Mouse (Mus musculus): ENCODE measurements around the gene Rplp2.
A peak's percentile ranks its signal among the peaks of the same experiment; 100 is the strongest.
"Not testable (repeated sequence)": the region's sequence is repeated elsewhere in the genome, so short reads cannot be mapped to it uniquely, and the experiment has no call there.

The Rplp2 gene

DNA sequence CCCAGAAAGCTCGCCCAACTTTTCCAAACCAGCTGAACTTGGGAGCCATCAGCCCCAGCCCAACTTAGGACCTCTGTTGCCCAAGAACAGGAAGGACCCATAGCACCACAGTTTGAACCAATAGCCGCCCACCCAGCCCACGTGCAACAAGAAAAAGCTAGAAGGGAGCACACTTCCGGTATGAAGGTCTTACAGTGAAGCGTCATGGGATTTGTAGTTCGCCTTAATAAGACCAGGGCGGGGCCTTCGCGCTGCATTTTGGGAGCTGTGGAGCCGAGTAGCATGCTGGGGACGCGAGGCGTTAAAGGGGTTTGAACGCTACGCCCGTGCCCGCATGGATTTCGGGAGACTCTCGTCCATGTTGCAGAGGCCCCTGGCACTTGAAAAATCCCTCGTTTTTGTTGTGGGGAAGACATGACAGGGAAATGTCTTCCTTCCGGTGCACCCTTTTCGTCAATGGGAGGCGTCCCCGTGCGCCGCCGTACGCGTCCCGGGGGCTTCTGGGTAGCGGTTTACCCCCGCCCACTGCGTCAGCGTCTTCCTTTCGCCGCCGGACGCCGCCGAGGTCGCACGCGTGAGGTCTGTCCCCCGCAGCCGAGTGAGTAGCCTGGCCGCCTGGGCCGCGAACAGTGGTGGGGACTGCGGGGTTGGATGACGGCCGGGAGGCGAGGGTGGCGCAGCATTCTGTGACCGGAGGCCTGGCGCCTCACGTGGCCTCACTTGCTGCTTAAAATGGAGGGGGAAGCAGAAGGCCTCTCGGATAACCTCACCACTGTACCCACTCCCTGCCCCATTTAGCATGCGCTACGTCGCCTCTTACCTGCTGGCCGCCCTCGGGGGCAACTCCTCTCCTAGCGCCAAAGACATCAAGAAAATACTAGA lies at the start of gene Rplp2:
TSS of gene Rplp2 (plus strand) at position 261 of the 882 bp plus-strand sequence.
- peak; percentile 88 to 94 for DNase-seq (ENCODE audit: low spot score in 2 of 2)

DNA sequence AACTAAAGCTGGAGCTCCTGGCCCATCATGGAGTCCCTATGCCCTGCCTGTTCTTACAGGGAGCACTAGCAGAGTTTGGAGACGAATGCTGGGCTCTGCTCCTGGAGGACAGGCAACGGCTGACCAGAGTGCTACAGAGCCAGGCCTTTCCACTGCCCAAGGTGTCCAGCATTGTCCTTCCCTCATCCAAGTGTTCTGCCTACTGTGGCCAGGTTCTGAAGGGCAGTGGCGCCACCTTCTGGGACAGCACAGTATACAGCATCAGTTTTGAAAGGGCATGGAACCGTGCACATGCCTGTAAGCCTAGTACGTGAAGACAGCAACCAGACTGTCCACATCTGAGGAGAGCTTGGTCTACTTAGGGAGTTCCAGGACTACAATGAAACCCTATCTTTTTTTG lies 43.9 kb upstream of the Rplp2 start:
- peak in 1 of 2 experiments; percentile 32 for DNase-seq (ENCODE audit: low spot score in 2 of 2)

DNA sequence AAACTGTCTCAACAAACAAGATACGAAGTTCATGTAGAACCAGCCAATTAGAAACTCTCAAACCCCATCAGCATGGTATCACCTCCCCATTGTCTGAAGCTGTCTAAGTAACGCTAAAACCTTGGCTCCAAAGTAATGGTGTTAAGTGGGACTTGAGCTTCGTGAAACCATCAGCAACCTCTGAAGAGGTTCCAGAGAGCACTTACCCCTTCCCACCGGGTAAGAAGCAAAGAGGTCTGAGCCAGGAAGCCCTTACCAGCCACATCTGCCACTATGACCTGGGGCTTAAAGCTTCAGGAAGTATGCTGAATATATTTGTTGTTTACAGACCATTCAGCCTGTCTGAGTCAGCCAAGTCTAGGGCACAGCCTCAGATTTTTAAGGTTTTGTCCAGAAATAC lies 41.7 kb upstream of the Rplp2 start:
- no peak for DNase-seq (ENCODE audit: low spot score in 2 of 2)

DNA sequence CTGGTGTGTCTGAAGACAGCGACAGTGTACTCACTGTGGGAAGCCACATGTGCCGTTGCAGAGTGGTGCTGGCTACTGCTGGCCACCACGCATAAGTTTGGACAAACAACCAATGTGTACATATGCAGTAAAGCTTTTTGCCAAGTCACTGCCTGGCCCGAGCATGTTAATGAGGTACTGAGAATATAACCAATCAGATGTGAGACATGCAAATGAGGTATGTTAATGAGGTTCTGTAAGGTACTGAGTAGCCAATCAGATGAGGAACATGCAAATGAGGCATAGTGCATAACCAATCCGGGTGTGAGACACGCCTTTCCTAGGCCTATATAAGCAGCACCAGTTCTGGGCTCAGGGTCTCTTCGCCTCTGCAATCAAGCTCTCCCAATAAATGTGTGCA lies 39.5 kb upstream of the Rplp2 start:
- DNase-seq (ENCODE audit: low spot score in 2 of 2) = not testable (repeated sequence)

DNA sequence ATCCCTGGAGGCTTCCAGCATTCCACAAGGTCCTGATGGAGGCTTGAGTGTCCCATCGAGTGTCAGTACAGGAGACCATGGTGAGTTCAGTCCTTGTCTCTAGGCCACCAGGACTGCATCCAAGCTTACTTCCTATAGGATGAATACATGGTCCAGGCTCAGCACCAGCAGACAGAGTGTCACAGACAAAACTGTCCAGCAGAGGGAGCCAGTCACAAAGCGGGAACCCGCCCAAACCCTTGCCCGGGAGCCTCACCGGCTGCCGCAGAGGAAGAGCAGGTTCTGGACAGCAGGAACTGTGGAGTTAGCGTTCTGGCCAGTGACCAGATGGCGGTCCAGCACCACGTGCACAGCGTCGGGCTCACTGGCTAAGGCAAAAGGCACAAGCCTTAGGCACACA lies 38.3 kb upstream of the Rplp2 start:
- peak in 1 of 2 experiments; percentile 79 for DNase-seq (ENCODE audit: low spot score in 2 of 2)

DNA sequence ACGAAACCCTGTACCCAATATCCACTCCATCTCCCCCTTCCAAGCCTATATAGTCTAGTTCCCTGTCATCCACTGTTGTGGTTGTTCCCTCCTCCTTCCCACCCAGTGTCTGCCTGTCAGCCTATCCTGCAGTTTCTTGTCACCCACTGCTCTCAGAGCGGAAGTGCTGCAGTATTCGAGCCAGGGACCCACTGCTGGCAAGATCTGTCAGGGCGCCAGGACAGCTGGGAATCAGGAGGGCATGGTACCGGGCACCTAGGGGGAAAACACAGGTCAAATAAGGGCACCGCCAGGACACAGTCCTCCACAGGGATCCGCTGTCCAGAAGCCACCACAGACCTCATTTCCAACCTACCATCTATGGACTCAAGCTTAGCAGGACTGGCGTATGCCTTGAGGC lies 36.5 kb upstream of the Rplp2 start:
- DNase-seq (ENCODE audit: low spot score in 2 of 2) = no peak

DNA sequence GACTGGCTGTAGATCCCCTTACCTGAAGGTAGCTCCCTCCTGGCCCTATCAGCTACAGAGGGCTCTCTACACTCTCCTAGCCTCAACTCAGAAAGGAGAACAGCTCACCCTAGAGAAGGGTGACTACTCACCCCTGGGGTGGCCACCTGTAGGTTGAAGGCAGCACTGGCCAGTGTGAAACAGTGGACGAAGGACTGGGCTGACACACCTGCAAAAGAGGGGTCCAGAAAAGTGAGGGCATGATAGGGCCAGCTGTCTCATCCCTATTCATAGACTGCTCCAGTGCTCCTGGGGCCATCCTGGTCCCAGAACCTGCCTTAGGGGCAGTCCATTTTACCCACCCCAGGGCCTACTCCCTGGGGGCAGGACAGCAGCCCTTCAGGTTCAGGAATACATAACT lies 35.5 kb upstream of the Rplp2 start:
- no peak for DNase-seq (ENCODE audit: low spot score in 2 of 2)

DNA sequence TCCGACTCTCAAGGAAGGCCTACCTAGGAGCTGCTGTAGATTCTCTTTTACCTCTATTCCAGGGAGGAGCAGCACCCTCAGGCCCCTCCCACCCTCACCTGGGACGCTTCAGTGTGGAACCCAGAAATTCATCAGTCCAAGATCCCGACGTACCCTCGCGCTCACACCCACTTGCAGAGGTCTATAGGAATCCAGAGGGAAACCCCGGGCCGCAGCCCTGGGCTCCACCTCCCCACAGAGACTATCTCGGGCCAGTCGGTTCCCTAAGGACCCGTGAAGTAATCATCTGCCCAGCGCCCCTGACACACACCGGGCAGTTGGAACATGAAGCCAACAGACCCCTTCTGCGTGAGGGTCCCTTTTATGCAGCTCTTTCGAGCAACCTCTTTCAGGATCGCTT lies 33.8 kb upstream of the Rplp2 start:
- DNase-seq (ENCODE audit: low spot score in 2 of 2) = peak in 1 of 2 experiments; percentile 26

DNA sequence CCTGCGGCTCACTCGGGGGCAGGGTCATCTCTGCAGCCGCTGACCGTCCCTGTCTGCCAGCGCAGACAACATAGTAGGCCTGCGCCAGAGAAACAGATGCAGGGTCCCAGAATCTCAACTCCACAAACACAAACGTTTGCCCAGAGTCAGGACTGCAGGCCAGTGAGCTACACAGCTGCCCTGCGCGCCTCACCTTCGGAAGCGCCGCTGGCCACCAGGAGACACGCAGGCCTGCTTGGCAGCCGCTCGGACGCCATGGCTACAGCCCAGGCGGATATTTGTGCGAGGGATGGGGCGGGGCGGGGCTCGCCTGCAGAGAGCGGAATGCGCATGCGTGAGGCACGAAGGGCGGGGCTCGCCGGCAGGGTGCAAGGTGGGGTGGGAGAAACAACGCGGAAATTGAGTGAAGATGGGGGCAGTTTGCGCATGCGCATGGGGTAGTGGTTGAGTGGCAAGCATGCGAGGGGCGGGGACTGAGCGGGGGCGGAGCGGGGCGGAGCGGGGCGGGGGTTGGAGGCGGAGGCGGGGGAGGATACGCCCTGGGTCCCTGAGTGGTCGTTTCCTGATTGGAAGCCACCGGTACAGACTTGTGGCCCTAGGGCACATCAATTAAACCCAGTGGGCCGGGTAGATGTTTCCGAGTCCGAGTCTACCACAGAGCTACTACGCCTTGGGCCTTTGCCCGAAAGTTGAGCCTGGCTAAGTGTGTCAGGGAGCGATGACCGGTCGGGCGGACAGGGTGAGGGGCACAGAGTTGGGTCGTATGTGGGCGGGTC lies 33.2 kb upstream of the Rplp2 start, which contains the start of gene Gatd1:
TSS of gene Gatd1 (minus strand) at position 328 of the 776 bp plus-strand sequence.
- DNase-seq (ENCODE audit: low spot score in 2 of 2) = peak; percentile 96 to 99

DNA sequence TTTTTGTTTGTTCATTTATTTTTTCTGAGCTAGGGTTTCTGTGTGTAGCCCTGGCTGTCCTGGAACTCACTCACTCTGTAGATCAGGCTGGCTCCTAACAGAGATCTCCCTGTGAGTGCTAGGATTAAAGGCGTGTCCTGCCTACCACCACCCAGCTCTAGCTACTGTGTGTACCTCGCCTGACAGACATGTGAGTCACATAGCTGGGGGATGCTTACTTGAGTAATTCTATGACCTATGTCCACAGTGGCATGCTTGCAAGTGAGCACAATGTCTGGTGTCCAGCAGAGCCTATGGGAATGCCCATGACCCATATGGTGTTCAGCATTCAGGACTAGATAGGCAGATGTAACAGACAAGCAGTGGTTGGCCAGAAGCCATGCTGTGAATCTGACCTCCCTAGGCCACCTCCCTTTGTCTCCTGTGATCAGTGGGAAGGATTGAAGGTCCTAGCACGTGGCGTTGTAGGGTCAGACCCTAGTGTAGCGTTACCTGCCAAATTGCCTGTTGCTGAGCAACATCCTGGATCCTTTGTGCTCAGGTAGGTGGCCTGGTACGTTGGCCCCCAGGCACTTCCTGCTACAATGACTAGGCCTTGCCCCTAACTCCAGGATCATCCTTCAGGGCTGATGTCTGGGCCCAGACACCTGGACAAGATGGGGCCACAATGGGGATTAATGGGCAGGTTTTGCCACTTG lies 30.9 kb upstream of the Rplp2 start:
- no peak for DNase-seq (ENCODE audit: low spot score in 2 of 2)

DNA sequence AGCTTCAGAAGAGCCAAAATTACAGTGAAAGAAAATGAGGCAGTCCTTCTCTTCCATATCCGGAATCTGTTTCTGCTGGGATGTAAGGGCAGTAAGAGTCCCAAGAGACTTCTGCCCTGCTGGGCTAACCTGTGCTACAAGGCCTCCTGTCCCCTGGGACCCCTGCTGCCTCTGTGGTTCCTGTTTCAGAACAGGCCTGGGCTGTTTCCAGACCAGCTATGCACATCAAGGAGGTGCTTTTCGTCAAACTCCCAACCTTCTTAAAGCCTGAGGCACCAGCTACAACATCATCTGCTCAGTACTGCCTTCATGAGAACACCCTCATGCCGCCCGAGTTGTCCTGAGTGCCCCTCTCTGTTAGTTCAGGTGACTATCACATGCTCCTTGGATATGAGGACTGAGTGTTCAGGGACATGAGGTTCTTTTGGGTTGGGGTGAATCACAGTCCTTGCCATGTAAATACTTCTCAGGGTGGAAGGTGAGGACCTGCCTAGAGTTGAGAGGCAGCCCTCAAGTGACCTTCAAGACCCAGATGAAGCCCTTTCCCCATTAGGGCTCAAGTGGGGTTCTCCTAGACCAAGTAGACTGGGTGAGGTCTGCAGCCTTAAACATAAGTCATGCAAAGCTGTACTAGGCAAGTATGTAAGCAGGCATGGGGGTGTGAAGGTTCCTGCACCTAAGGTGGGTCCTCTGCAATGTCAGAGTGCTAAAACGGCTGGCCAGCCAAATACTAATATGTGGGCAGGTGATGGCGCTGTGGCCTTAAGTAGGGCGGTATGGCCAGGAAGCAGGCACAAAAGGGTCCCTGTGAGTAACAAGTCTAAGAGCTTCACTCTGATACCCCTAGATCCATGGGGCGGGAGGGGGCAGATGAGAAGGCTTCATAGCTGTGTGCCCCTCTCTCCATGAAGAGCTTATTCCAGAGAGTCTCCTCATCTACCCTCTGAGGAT lies 29.2 kb upstream of the Rplp2 start:
- DNase-seq (ENCODE audit: low spot score in 2 of 2) = no peak

DNA sequence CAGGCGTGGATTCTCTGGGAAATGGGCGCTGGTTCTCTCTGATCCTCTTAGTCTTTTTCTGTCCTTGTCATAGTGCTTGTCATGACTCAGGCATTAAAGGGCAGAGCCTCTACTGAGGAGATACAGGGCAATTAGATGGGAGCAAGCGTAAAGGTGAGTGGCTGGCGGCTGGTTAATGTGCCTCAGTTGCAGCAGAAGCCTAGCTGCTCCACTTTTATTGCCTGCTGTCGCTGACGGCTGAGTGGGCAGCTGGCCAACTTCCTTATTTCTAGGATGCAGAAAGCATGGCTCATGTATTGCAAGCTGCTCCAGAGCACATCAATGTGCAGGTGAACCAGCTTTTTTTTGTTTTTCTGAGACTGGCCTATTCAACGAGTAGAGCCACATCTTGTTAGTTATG lies 28.2 kb upstream of the Rplp2 start:
- peak in 1 of 2 experiments; percentile 24 for DNase-seq (ENCODE audit: low spot score in 2 of 2)

DNA sequence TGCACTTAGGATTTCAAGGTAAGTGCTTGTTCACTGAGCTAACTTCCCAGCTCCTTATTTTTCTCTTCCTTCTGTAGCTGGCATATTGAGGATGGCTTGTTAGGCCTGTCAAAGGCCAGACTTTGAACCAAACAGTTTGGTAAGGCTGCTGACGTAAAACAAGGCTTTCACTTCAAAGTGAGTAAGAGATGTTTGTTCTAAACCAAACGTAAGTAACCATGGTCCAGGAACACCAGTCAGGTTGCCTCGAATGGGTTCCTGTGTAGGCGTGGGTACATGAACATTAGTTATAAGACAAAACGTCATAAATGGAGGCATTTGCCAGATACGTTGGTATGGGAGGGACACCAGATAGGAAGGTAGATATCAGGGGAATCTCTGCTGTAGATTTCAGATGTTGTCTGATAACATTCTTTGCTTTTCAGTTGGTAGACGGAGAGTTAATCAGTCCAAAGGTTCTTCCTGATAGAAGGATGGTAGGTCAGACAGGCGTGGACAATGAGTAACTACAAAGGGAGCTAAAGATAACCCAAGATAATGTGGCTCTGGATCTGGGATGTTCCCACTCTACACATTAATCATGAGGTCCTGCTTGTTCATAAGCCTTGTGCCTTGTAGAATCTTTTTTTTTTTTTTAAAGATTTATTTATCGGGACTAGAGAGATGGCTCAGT lies 27.0 kb upstream of the Rplp2 start:
- DNase-seq (ENCODE audit: low spot score in 2 of 2) = no peak

DNA sequence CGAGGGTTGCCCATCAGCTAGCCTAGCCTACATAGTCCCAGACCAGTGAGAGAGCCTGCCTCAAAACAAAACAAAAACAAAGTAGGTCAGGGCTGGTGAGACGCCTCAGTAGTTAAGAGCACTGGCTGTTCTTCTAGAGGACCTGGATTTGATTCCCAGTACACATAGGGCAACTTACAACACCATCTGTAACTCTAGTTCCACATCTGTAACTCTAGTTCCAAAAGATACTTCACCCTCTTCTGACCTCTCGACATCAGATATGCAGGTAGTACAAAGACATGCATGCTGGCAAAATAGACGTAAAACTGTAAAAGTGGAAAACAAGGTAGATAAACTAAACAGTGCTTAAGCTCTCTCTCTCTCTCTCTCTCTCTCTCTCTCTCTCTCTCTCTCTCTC lies 23.4 kb upstream of the Rplp2 start:
- no peak for DNase-seq (ENCODE audit: low spot score in 2 of 2)

DNA sequence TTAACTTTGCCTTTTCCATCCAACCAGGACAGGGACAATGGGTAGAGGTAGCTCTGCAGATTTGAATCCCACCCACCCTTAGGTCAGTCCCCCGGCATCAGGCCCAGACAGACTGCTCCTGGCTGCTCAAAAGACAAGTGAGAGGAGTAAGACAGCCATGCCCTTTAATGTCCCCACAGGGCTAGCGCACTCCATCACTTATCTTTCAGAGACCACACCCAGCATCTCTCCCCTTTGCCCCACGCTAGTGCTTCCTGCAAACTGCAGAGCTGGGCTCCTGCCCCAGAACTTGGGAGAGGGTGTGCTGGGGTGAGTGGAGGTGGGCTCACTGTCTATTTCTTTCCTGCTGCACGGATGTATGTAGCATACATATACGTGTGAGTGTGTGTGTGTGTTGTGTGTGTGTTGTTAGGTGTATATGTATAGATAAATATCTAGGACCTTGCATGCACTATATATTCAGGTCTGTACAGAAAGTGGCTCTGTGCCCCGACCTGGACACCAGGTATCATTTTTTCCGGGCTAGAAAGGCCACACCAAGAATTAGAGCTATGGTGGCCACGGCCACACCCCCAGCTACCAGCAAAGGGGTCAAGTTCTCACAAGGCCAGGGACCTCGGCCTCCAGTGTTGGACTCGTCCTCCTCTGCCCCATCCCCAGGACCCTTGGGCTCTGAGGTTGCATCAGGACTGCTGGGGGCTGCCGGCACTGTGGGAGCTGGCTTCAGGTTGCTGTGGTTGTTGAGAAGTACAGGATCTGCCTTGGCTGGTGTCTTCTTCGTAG lies 20.0 kb upstream of the Rplp2 start:
- DNase-seq (ENCODE audit: low spot score in 2 of 2) = no peak

DNA sequence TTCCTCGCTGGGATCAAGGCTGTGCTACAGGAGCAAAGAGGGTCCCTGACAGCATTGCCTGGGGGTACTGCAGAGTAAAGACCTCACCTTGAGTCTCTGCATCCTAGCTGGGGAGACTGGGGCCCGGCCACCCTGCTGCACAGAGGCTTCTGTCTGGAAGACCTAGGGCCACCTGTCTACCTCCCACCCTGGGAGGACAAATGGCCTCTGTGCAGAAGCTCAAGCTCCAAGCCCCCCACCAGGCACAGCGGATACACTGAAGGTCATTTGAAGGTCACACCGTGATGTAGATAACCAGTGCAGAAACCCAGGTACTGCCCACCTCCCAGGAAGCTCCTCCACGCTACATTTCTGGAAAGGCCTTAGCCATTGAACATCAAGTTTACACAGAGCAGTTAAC lies 18.5 kb upstream of the Rplp2 start:
- DNase-seq (ENCODE audit: low spot score in 2 of 2) = peak in 1 of 2 experiments; percentile 19

DNA sequence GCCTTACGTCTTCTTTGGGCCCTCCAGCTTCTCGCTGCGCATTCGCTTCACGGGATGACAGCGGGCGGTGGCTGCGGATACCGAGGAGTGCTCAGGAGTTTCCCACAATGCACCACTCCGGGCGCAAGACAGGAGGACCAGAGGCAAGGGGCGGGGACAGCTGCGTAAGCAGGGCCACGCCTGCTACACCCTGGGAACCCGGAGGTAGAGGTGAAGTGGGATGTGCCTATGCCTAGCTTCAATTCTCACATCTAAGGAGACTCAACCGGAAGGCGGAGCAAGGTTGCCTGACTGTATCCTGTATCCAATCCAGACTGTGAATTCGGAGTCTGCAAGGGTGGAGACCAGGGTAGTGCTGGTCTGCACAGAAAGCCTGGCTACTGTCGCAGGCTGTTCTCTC lies 17.9 kb upstream of the Rplp2 start, which contains the start of gene Cend1:
TSS of gene Cend1 (minus strand) at position 182 of the 400 bp plus-strand sequence.
- DNase-seq (ENCODE audit: low spot score in 2 of 2) = peak; percentile 85 to 86

DNA sequence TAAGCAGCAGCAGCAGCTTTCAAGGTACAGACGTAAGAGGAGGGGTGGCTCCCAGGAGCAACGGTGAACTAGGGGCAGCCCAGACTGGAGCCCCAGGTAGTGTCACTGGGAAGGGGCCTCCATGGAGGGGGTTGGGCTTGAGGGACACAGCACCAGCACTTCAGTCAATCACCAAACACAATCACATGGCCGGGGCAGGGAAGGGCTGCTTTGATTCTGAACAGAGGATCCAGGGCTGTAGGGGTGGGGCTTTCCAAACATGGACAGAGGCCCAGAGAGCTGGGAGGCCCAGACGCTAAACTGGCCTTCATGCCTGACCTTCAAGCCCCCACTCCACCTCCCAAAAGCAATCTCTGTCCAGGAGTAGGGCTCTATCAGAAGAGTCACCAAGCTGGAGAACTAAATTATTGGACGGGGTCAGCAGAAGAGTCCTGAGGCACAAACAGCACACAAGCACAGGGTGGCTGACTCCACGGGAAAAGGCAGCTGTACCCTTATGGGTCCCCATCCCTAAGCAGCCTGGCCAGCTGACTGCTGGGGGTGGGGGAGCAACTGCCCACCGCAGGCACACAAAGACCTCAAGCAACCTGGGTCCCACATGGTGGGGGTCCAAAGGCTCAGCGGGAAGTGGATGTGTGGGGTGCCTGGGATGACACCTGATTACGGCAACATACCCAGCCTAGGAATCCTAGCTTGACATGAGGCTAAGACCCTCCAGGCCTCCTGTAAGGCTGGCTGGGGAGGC lies 17.2 kb upstream of the Rplp2 start:
- peak in 1 of 2 experiments; percentile 20 for DNase-seq (ENCODE audit: low spot score in 2 of 2)
